8 mouse cellular contexts compared by ENCODE assay signal in the genomic region with DNA sequence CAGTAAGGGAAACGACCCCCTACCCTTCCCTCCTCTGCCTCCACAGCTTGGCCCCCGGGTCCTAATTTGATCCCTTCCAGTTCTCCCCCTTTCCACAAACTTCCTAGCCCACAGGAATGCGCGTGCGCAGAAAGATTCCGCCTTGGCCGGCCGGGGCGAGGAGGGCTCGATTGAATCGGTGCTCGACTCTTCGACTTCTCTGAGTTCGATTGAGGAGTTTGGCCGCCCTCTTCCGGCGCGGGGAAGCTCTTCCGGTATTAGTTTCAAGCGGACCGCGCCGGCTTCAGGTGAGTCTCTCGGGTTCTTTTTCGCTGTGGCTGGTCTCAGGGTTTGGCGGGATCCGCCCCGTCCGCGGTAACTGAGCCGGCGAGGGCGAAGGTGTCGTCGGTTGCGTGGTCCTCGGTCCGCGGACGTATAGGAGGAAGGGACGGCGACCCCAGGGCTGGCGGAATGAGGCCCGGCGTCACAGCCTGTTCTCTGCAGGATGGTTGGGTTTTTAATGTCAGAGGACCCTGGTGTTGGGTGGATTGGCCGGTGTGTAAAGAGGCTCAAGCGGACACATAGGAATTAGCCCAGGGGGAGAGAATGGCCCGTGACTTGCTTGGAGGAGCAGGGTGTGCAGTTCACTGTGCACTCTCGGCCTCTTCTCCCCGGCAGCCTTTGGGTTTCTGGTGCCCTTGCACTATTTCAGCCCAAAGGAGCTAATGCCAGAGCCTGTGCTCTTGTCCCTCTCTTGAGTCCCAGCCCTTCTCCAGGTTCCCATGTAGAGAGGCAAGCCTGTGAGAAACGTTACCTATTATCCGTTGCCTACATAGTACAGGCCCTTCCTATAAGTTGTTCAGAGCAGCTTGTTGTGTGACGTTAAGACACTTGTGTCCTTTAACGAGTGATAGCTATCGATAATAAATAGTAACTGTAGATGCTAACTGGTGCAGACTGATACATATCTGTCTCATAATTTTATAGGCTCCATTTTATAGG. TPM values are rescaled to one million over a fixed set of nuclear protein-coding genes. Genes with fewer than 3 reads are reported as not detected.
A peak's percentile ranks its signal among the peaks of the same experiment; 100 is the strongest.
DNase-seq lines count a peak whose midpoint lies in the region; ATAC-seq lines count a peak whose summit lies in the region.

A gene (plus strand): TSS at position 228 of the 981 bp plus-strand sequence.

- no peaks in the 10 kb centered on the region for H3K27me3 ChIP-seq in hindbrain, embryonic 12.5 days

- H3K9ac ChIP-seq in hindbrain, embryonic 12.5 days: peak within 1 kb of the TSS; percentile 89

- H3K36me3 ChIP-seq in hindbrain, embryonic 12.5 days: peaks cover 17% of the 10 kb centered on the region

- H3K4me3 ChIP-seq in hindbrain, embryonic 12.5 days: peak within 1 kb of the TSS; percentile 93

- peaks cover 6% of the 10 kb centered on the region for H3K4me1 ChIP-seq in hindbrain, embryonic 12.5 days

- H3K4me2 ChIP-seq in hindbrain, embryonic 12.5 days (replicated peaks): peak within 1 kb of the TSS; percentile 89

- peak; percentile 93 for DNase-seq in MN1 (ENCODE audit: low spot score)
- peak; percentile 86 for DNase-seq in cerebellum, adult 9-10 months
- DNase-seq in frontal cortex, adult 2 months (ENCODE audit: extremely low spot score in 1 of 2, low spot score in 1 of 2): peak; percentile 51 to 92
- DNase-seq in layer of hippocampus, postnatal 14 days (ENCODE audit: low spot score in 2 of 2): peak; percentile 82 to 86
- peak; percentile 91 for DNase-seq in lung, postnatal 14 days
- peak; percentile 82 for DNase-seq in retina, adult 2 months (ENCODE audit: low read depth, low spot score)
- peak; percentile 77 to 81 for DNase-seq in thymus, postnatal 36 days

- peak; percentile 93 for ATAC-seq in hindbrain, embryonic 12.5 days (ENCODE audit: low FRiP score)

- H3K27ac ChIP-seq in hindbrain, embryonic 12.5 days: 0 out of 2 replicates have a peak within 1 kb of the TSS, but pooled peaks have one; percentile 18

- no peaks in the 10 kb centered on the region for H3K9me3 ChIP-seq in hindbrain, embryonic 12.5 days (replicated peaks)

- WGBS in hindbrain, embryonic 12.5 days: 1% methylated on average over 55 of the region's 55 CpGs

RNA-seq across cellular contexts. Expression of the gene that starts here (rescaled TPM):
- 25.5 and 27.6 TPM in 2 replicates for polyA plus RNA-seq in frontal cortex, adult 2 months (2012; rRNA removed)
- 89.7 and 97.7 TPM in 2 replicates for polyA plus RNA-seq in hindbrain, embryonic 12.5 days (2016; fragmentation: Nextera tagmentation; extraction: Ambion mirVana)
- total RNA-seq in layer of hippocampus, postnatal 14 days (2021): 10 to 100 TPM; 38.0 to 38.6 TPM

Comparison
In these comparisons a context has a peak if more than half of its experiments do, and no peak if none do; other contexts are left out.
1. Peak in every context shown above with its lines: DNase-seq, ATAC-seq, H3K4me3 ChIP-seq and H3K27ac ChIP-seq.